Mouse (Mus musculus): ENCODE results near the gene D630023F18Rik.

GRCm38 (mm10) chr1:65147971-65148370 is 25.0 kb upstream of the D630023F18Rik start:
- TF ChIP-seq TAL1 (IDR thresholded peaks at IDR 0.05; ENCODE audit: low read length), result no peak
- TF ChIP-seq GATA1 (IDR thresholded peaks at IDR 0.05; ENCODE audit: low read length), result no peak

All from erythroblast, embryonic 14.5 days (primary cell).